Mouse (Mus musculus): ENCODE data around the gene Mphosph9. TPM values are rescaled to one million over a fixed set of nuclear protein-coding genes. Genes with fewer than 3 reads are reported as not detected.
"Not testable (repeated sequence)": the region's sequence is repeated elsewhere in the genome, so short reads cannot be mapped to it uniquely, and the experiment has no call there.

Gene Mphosph9
- polyA plus RNA-seq, 1 experiment: 21.7 TPM

GRCm38 (mm10) chr5:124221736-124222040 is 106.1 kb downstream of the Mphosph9 start:
- H3K27ac ChIP-seq (ENCODE audit: insufficient read depth, low read length): no peak overlapping the region
- H3K9ac ChIP-seq (ENCODE audit: low read depth, poor library complexity, severe bottlenecking): no peak overlapping the region
- no peaks in the 10 kb centered on the region for H3K9me3 ChIP-seq (replicated peaks; ENCODE audit: control insufficient read depth, insufficient read depth, low read length, poor library complexity, severe bottlenecking)
- no peaks in the 10 kb centered on the region for H3K27me3 ChIP-seq (ENCODE audit: control insufficient read depth, insufficient read depth, low read length, poor library complexity, severe bottlenecking)
- no peak overlapping the region for H3K4me3 ChIP-seq (ENCODE audit: low read depth, low read length)
- TF ChIP-seq POLR2A (IDR thresholded peaks at IDR 0.05; ENCODE audit: insufficient read depth, low read length) (no peak), CTCF (IDR thresholded peaks at IDR 0.05; ENCODE audit: low read depth, low read length) (no peak), EP300 (IDR thresholded peaks at IDR 0.05; ENCODE audit: insufficient read depth, low read depth, low read length) (no peak)
- no peaks in the 10 kb centered on the region for H3K4me1 ChIP-seq (ENCODE audit: control insufficient read depth, insufficient read depth, low read length)
- H3K36me3 ChIP-seq (ENCODE audit: control insufficient read depth, insufficient read depth, low read length, poor library complexity, severe bottlenecking): no peaks in the 10 kb centered on the region

GRCm38 (mm10) chr5:124221037-124221735 is 106.6 kb downstream of the Mphosph9 start:
- no peak overlapping the region for H3K27ac ChIP-seq (ENCODE audit: insufficient read depth, low read length)
- no peak for TF ChIP-seq POLR2A (IDR thresholded peaks at IDR 0.05; ENCODE audit: insufficient read depth, low read length)
- TF ChIP-seq CTCF (IDR thresholded peaks at IDR 0.05; ENCODE audit: low read depth, low read length): no peak
- TF ChIP-seq EP300 (IDR thresholded peaks at IDR 0.05; ENCODE audit: insufficient read depth, low read depth, low read length): no peak
- no peaks in the 10 kb centered on the region for H3K36me3 ChIP-seq (ENCODE audit: control insufficient read depth, insufficient read depth, low read length, poor library complexity, severe bottlenecking)

GRCm38 (mm10) chr5:124220551-124220950 is 107.2 kb downstream of the Mphosph9 start:
- no peak overlapping the region for H3K27ac ChIP-seq (ENCODE audit: insufficient read depth, low read length)
- no peak overlapping the region for H3K4me3 ChIP-seq (ENCODE audit: low read depth, low read length)
- H3K4me1 ChIP-seq (ENCODE audit: control insufficient read depth, insufficient read depth, low read length): no peaks in the 10 kb centered on the region

More at GRCm38 (mm10) chr5:124221037-124221735, 106.6 kb downstream of the Mphosph9 start:
- no peak overlapping the region for H3K4me3 ChIP-seq (ENCODE audit: low read depth, low read length)
- H3K9ac ChIP-seq (ENCODE audit: low read depth, poor library complexity, severe bottlenecking): no peak overlapping the region
- no peaks in the 10 kb centered on the region for H3K4me1 ChIP-seq (ENCODE audit: control insufficient read depth, insufficient read depth, low read length)
- no peaks in the 10 kb centered on the region for H3K27me3 ChIP-seq (ENCODE audit: control insufficient read depth, insufficient read depth, low read length, poor library complexity, severe bottlenecking)
- H3K9me3 ChIP-seq (replicated peaks; ENCODE audit: control insufficient read depth, insufficient read depth, low read length, poor library complexity, severe bottlenecking): no peaks in the 10 kb centered on the region

GRCm38 (mm10) chr5:124219431-124219830 is 108.3 kb downstream of the Mphosph9 start:
- Histone ChIP-seq H3K27me3 (ENCODE audit: control insufficient read depth, insufficient read depth, low read length, poor library complexity, severe bottlenecking) (no peaks in the 10 kb centered on the region), H3K4me3 (ENCODE audit: low read depth, low read length) (no peak overlapping the region), H3K9ac (ENCODE audit: low read depth, poor library complexity, severe bottlenecking) (no peak overlapping the region), H3K9me3 (replicated peaks; ENCODE audit: control insufficient read depth, insufficient read depth, low read length, poor library complexity, severe bottlenecking) (no peaks in the 10 kb centered on the region), H3K36me3 (ENCODE audit: control insufficient read depth, insufficient read depth, low read length, poor library complexity, severe bottlenecking) (no peaks in the 10 kb centered on the region), H3K4me1 (ENCODE audit: control insufficient read depth, insufficient read depth, low read length) (no peaks in the 10 kb centered on the region), H3K27ac (ENCODE audit: insufficient read depth, low read length) (no peak overlapping the region)
- TF ChIP-seq CTCF (IDR thresholded peaks at IDR 0.05; ENCODE audit: low read depth, low read length): no peak
- TF ChIP-seq EP300 (IDR thresholded peaks at IDR 0.05; ENCODE audit: insufficient read depth, low read depth, low read length): no peak
- no peak for TF ChIP-seq POLR2A (IDR thresholded peaks at IDR 0.05; ENCODE audit: insufficient read depth, low read length)

More at GRCm38 (mm10) chr5:124220551-124220950, 107.2 kb downstream of the Mphosph9 start:
- Histone ChIP-seq H3K36me3 (ENCODE audit: control insufficient read depth, insufficient read depth, low read length, poor library complexity, severe bottlenecking) (no peaks in the 10 kb centered on the region), H3K9me3 (replicated peaks; ENCODE audit: control insufficient read depth, insufficient read depth, low read length, poor library complexity, severe bottlenecking) (no peaks in the 10 kb centered on the region), H3K9ac (ENCODE audit: low read depth, poor library complexity, severe bottlenecking) (no peak overlapping the region), H3K27me3 (ENCODE audit: control insufficient read depth, insufficient read depth, low read length, poor library complexity, severe bottlenecking) (no peaks in the 10 kb centered on the region)
- TF ChIP-seq CTCF (IDR thresholded peaks at IDR 0.05; ENCODE audit: low read depth, low read length) (no peak), POLR2A (IDR thresholded peaks at IDR 0.05; ENCODE audit: insufficient read depth, low read length) (no peak), EP300 (IDR thresholded peaks at IDR 0.05; ENCODE audit: insufficient read depth, low read depth, low read length) (no peak)

GRCm38 (mm10) chr5:124218986-124219385 is 108.8 kb downstream of the Mphosph9 start:
- Histone ChIP-seq H3K9ac (ENCODE audit: low read depth, poor library complexity, severe bottlenecking) (no peak overlapping the region), H3K27me3 (ENCODE audit: control insufficient read depth, insufficient read depth, low read length, poor library complexity, severe bottlenecking) (no peaks in the 10 kb centered on the region), H3K4me1 (ENCODE audit: control insufficient read depth, insufficient read depth, low read length) (no peaks in the 10 kb centered on the region), H3K36me3 (ENCODE audit: control insufficient read depth, insufficient read depth, low read length, poor library complexity, severe bottlenecking) (no peaks in the 10 kb centered on the region), H3K4me3 (ENCODE audit: low read depth, low read length) (no peak overlapping the region), H3K27ac (ENCODE audit: insufficient read depth, low read length) (no peak overlapping the region), H3K9me3 (replicated peaks; ENCODE audit: control insufficient read depth, insufficient read depth, low read length, poor library complexity, severe bottlenecking) (no peaks in the 10 kb centered on the region)
- TF ChIP-seq CTCF (IDR thresholded peaks at IDR 0.05; ENCODE audit: low read depth, low read length): no peak
- TF ChIP-seq POLR2A (IDR thresholded peaks at IDR 0.05; ENCODE audit: insufficient read depth, low read length): no peak
- no peak for TF ChIP-seq EP300 (IDR thresholded peaks at IDR 0.05; ENCODE audit: insufficient read depth, low read depth, low read length)

GRCm38 (mm10) chr5:124217566-124218249 is 110.1 kb downstream of the Mphosph9 start:
- no peak overlapping the region for H3K4me3 ChIP-seq (ENCODE audit: low read depth, low read length)
- H3K27ac ChIP-seq (ENCODE audit: insufficient read depth, low read length): no peak overlapping the region
- no peaks in the 10 kb centered on the region for H3K9me3 ChIP-seq (replicated peaks; ENCODE audit: control insufficient read depth, insufficient read depth, low read length, poor library complexity, severe bottlenecking)
- H3K4me1 ChIP-seq (ENCODE audit: control insufficient read depth, insufficient read depth, low read length): no peaks in the 10 kb centered on the region
- no peaks in the 10 kb centered on the region for H3K36me3 ChIP-seq (ENCODE audit: control insufficient read depth, insufficient read depth, low read length, poor library complexity, severe bottlenecking)
- no peak for TF ChIP-seq POLR2A (IDR thresholded peaks at IDR 0.05; ENCODE audit: insufficient read depth, low read length)
- no peak for TF ChIP-seq CTCF (IDR thresholded peaks at IDR 0.05; ENCODE audit: low read depth, low read length)
- no peak for TF ChIP-seq EP300 (IDR thresholded peaks at IDR 0.05; ENCODE audit: insufficient read depth, low read depth, low read length)
- no peak overlapping the region for H3K9ac ChIP-seq (ENCODE audit: low read depth, poor library complexity, severe bottlenecking)
- no peaks in the 10 kb centered on the region for H3K27me3 ChIP-seq (ENCODE audit: control insufficient read depth, insufficient read depth, low read length, poor library complexity, severe bottlenecking)

- not testable (repeated sequence) for H3K4me3 ChIP-seq (ENCODE audit: low read depth, low read length); H3K27ac ChIP-seq (ENCODE audit: insufficient read depth, low read length); H3K27me3 ChIP-seq (ENCODE audit: control insufficient read depth, insufficient read depth, low read length, poor library complexity, severe bottlenecking); H3K4me1 ChIP-seq (ENCODE audit: control insufficient read depth, insufficient read depth, low read length); H3K36me3 ChIP-seq (ENCODE audit: control insufficient read depth, insufficient read depth, low read length, poor library complexity, severe bottlenecking); H3K9ac ChIP-seq (ENCODE audit: low read depth, poor library complexity, severe bottlenecking); H3K9me3 ChIP-seq (replicated peaks; ENCODE audit: control insufficient read depth, insufficient read depth, low read length, poor library complexity, severe bottlenecking)
These were observed 110.7 kb downstream of the Mphosph9 start for GRCm38 (mm10) chr5:124217092-124217491.

All from ES-Bruce4 (cell line).